ENCODE assay signal across 9 mouse cellular contexts in the genomic region with DNA sequence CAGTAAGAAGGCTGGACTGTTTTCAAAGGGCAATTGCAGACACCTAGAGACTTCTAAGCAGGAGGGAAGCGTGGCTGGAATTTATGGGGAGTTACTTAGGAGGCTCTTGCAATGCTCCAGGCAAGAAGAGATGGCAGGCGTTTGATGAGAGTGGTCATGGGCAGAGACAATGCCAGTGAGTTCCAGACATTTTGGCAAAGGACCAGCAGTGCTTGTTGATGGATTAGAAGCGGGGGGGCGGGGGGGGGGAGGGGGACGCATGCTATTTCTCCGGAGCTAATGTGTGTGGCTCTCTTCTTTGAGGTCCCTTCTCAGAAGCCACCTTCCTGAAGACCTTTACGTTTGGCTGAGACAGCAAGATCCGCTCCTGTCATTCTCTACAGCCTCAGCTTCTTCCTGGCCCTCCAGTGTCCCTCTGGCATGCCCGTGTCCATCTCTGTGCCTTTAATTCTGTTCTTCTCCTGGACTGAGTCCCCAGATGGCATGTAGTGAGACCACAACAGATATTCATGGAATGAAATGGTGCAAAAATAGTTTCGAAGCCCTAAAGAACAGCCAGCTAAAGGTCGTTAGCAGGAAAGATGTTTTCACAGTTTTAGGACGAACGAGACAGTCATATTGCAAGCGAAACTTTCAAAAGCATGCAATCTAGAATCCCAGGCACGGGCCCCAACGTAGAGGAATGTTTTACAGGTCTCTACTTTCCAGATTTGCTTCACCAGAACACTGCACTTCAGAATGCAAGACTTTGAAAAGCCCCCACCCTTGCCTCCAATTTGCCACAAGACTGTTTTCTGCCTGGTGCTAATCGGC. TPM values are rescaled to one million over a fixed set of nuclear protein-coding genes. Genes with fewer than 3 reads are reported as not detected.
DNase-seq lines count a peak whose midpoint lies in the region; ATAC-seq and TF ChIP-seq lines count a peak whose summit lies in the region.
"Had no signal": no experiment of that assay in that cellular context is flagged by ENCODE, and none has a peak within 500 bp of the region (broad histone marks: within the 10 kb centered on the region; RNA-seq: fewer than 3 reads in every experiment).

No protein-coding gene starts in this region.

- no peak for ATAC-seq in granulocyte monocyte progenitor cell, adult 5-6 weeks (replicated peaks; ENCODE audit: poor library complexity, severe bottlenecking)

- intact Hi-C loops in gastrocnemius, adult 2 months (cut with DNase I), result no loop called here
- intact Hi-C loops in gastrocnemius, postnatal 14 days (cut with DNase I; ENCODE audit: low total_unique reads), result no loop called here

- H3K36me3 ChIP-seq in limb, embryonic 10.5 days, result no peaks in the 10 kb centered on the region

- no peaks in the 10 kb centered on the region for H3K27me3 ChIP-seq in limb, embryonic 10.5 days (ENCODE audit: low read depth, poor library complexity, severe bottlenecking)

- peak overlapping the region; percentile 89 for H3K27ac ChIP-seq in gastrocnemius, adult 2 months
- H3K27ac ChIP-seq in limb, embryonic 10.5 days, result peak overlapping the region; percentile 73

- 64% methylated on average over 17 of the region's 17 CpGs for WGBS in limb, embryonic 10.5 days

- peak overlapping the region; percentile 43 for H3K4me3 ChIP-seq in gastrocnemius, adult 2 months
- no peak overlapping the region for H3K4me3 ChIP-seq in limb, embryonic 10.5 days

- no peak for DNase-seq in gastrocnemius, adult 2 months
- no peak for DNase-seq in gastrocnemius, postnatal 14 days
- DNase-seq in lung, postnatal 36 days, result peak; percentile 9
- DNase-seq in lung, adult 18-20 months, result no peak
- DNase-seq in limb, embryonic 10.5 days (ENCODE audit: low spot score), result no peak
- DNase-seq in urinary bladder, adult 18-20 months (ENCODE audit: low spot score in 2 of 2), result no peak
- DNase-seq in urinary bladder, postnatal 36 days (ENCODE audit: low spot score in 2 of 2), result no peak
- DNase-seq: gastrocnemius, postnatal 25 days had no signal

- H3K9me3 ChIP-seq in limb, embryonic 10.5 days (replicated peaks), result no peaks in the 10 kb centered on the region

- peaks cover 18% of the 10 kb centered on the region for H3K4me1 ChIP-seq in limb, embryonic 10.5 days

- no peak for TF ChIP-seq CTCF in gastrocnemius, adult 2 months (IDR thresholded peaks at IDR 0.05)

RNA-seq across cellular contexts. Expression of gene A930018P22Rik, which starts 53.8 kb away (rescaled TPM):
- under 1 TPM; 0.39 to 0.61 TPM for total RNA-seq in gastrocnemius, adult 2 months (2021)
- total RNA-seq in gastrocnemius, postnatal 14 days (2021), result 1 to 10 TPM; 1.7 to 1.8 TPM
- polyA plus RNA-seq in limb, embryonic 10.5 days (2016; fragmentation: Nextera tagmentation; extraction: Ambion mirVana), result not detected in 2 replicates
- total RNA-seq in granulocyte monocyte progenitor cell, adult 5-6 weeks (2014; fragmentation: Nextera tagmentation), result not detected in 2 replicates
- not detected in 2 replicates for total RNA-seq in granulocyte monocyte progenitor cell, adult 5-6 weeks (2017)
